Mouse (Mus musculus) CD4-positive, CD25-positive, alpha-beta regulatory T cell, adult 4 months (primary cell): ENCODE data around the gene Pklr. TPM values are rescaled to one million over a fixed set of nuclear protein-coding genes. Genes with fewer than 3 reads are reported as not detected.
A peak's percentile ranks its signal among the peaks of the same experiment; 100 is the strongest.
"Not testable (repeated sequence)": the region's sequence is repeated elsewhere in the genome, so short reads cannot be mapped to it uniquely, and the experiment has no call there.

Experiments
- ATAC-seq: one replicate; pipeline ENCODE4 v1.8.0; 2017
- polyA plus RNA-seq, 2 experiments: library from polyadenylated mRNA; unstranded; fragments of 100-300 nt; shearing (Covaris generic); gene quantifications; one replicate each; pipeline ENCODE4 v1.2.1; 2017

Pklr gene
- polyA plus RNA-seq, 2 experiments from 2014 or later, result not detected

DNA sequence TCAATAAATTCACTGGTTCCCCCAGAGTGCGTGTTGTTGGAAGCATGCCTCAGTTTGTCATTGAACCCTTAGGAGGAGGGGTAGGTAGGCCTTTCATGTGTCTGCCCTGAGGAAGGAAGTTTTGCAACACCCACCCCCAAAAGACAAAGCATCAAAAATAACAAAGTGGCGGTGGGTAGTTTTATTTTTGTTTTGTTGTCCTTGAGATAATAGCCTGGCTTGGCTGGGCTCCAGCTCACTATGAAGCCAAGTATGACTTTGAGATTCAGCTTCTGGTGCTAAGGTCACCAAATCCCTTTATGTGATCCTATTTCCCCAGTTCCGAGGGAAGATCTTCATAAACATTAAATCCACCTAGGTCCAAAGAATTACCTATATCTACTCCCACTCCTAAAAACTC, 11.7 kb upstream of the Pklr start:
- ATAC-seq, result no peak

DNA sequence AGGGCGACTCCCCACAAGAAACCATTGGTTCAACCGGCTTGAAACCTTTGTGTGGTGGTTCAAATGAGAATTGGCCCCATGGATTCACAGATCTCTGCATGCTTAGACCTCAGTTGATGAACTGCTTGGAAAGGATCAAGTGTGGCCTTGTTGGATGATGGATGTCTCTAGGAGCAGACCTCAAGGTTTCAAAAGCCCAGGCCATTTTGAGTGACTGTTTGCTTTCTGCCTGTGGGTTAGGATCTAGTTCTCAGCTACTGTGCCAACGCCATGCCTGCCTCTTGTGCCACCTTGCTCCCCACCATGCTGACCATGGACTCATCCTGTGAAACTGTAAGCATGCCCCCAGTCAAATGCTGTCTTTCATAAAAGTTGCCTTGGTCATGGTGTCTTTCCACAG, 10.0 kb upstream of the Pklr start:
- ATAC-seq, result no peak

DNA sequence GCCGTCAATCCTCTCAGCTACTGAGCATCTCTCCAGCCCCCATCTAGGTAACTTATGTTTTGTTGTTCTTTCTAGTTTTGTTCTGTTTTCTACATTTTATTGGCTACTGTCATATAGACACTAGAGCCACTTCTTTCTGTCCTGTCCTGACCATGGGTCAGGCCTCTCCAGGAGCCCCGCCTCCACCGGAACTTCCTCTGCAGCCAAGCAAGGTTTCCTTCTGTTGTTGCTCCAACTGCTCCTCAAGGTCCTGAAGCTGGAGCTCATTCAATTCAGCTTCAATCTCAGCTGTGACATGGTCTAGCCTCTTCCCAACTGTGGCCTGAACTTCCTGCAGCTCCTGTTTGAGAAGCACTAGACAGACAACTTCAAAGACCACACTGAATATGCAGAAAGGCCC, 6.0 kb upstream of the Pklr start:
- ATAC-seq, result no peak

DNA sequence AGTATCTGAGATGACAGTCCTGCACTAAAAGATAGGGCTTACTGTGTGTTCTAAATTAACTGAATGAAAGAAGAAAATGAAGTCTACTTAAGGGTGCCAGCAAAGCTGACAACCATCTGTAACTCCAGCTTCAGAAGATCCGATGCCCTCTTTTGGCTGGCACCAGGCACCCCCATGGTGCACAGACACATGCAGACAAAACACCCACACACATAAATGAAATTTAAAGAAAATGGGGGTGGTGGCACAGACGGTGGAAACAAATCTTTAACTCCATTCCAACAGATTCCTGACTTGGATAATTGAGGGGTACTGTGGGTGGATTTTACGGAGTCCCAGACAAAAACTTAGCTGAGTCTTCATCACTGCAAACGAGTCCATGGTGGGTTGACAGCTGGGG, 4.1 kb upstream of the Pklr start:
- ATAC-seq, result no peak

DNA sequence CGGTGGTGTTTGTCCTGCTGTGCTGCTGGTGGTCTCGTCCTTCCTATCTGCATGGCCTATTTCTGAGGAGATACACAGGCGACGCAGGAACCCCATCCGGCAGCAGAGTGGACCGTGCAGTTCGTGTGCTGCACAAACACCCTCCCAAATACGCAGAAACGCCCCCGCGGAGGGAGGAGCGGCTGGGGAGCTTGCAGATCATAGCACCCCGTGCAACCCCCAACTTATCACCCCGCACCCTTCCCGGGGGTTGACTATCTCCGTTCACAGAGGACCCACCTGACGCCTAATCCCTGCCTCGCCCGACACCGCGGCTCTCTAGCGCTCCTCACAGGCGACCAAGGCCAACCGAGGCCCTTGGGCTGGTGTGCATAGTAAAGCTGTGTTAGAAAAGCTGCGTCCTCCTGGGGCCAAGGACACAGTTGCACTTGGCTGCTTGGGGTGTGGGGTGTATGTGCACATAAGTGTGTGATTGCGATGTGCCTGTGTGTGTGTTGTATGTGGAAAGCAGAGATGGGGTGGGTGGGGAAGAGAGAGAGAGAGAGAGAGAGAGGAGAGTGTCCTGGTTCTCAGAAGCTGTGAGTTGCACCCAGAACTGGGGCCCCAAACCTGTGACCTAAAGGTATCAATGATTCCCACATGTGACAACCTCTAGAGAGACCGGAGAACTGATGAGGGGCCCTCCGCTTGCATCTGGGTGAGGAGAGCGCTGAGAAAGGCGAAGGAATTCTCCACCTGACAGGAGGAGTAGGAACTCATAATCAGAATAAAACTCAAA, 3.5 kb upstream of the Pklr start:
- peak; percentile 32 for ATAC-seq

DNA sequence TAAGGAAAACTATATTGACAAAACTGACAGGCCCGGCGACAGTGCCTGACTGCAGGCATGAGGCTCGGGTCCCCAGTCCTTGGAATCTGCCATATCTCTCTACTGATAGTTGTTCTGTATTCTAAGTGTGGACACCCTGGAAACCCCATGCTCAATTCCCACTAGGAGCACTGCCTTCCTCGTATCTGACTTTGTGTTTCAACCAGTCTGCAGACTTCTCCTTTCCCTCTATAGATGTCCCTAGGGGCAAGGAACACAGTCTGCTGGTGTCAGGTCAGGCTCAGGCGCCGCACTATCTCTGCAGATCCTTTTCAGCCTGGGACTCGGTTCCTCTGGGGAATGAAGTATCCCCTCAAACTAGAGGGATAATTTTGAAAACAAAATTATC, 2.9 kb upstream of the Pklr start:
- ATAC-seq, result no peak

DNA sequence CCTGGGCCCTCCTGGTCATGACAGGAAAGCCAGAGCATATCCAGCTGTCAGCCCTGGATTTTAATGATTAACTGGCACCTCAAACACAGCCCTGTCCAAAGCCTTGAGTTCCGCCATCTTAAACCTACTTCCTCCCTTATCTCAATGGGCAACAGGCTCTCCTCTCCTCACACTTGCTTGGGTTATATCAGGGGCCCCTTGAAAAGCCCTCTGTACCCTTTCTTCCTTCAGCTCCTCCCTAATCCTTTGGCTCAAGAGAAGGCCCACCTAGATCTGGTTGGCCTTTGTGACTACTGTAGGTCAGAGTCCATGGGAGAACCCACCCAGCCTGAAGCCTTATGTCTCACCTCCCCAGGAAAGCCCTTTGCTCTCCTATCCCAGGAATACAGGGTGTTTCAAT, 2.2 kb upstream of the Pklr start:
- no peak for ATAC-seq

DNA sequence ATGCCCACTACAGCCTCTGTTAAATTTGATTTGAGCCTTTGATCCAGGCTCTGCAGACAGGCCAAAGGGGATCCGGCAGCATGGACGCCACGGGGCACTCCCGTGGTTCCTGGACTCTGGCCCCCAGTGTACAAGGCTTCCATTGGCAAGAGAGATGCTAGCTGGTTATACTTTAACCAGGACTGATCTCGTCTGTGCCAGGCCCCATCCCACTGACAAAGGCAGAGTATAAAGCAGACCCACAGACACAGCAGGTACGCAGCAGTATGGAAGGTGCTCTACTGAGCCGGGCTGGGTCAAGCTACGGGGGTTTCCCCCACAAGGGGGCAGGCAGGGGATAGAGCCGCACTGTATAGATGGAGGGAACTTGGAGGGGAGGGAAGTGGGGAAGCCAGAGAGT, 423 bp downstream of the Pklr start:
- ATAC-seq, result no peak

DNA sequence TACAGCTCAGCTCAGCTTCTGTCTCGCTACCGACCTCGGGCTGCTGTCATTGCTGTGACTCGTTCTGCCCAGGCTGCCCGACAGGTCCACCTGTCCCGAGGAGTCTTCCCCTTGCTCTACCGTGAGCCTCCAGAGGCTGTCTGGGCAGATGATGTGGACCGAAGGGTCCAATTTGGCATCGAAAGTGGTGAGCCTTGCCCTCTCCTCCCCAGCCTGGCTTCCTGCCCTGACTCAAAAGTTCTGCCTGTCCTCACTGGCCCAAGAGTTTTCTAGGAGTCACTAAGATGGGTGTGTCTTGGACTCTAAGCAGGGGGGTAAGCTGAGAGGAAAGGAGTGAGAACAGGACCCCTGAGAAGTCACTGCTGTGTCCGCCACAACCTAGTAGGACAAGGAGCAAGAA, 8.9 kb downstream of the Pklr start:
- ATAC-seq, result no peak

DNA sequence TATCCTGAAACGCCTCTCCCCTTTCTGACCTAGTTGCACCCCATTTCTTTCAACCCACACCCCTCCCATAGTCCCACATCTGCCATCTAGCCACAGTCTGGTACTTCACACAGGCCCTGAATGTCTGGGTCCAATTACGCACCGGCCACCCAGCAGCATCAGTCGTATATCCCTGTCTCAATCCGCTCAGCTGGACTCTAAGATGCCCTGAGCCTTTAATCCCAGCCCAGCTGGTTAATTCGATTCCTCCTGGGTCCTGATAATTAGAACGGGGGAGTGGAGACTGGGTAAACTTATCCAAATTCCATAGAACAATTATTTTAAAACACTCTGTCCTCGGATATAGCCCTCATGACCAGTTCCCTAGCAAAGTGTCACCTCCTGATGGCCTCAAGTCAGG, 9.6 kb downstream of the Pklr start:
- no peak for ATAC-seq

DNA sequence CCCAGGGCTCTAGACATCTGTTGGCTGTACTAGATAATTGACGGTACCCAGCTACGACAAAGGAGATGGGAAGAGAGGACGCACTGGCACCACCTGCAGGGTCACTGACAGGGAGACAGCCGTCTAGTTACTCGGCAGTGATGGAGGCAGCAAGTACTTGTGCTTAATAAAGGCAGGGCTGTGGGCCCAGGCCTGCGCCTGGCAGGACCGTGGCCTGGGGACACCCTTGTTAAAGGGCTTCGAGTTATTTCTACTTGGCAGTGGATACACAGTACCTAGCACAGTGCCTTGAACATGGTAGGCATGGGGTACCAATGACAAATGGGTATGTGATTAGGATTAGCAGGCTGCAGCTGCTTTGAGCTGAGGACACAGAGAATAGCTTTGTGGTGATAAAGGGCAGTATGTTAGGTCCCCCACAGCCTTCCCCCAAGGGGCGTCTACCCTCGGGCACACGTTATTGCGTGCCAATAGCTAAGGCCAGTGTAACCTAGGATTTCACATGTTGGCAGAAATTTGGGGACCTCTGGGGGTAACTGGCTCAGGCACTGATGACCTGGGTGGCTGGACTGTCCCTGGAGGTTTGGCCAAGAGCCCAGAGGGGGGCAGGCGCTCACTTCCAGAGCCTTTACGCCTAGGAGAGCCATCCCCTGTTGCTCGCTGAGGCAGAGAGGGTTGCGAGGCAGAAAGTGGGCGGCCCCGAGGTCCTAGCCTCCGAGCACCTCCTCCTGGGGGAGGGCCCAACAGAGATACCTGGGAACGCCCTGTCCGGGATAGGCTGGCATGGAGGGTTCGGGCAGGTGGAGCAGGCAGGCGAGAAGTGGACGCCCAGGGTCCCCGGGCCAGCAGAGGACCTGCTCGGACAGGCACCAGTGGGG, 11.4 kb downstream of the Pklr start:
- ATAC-seq, result no peak

DNA sequence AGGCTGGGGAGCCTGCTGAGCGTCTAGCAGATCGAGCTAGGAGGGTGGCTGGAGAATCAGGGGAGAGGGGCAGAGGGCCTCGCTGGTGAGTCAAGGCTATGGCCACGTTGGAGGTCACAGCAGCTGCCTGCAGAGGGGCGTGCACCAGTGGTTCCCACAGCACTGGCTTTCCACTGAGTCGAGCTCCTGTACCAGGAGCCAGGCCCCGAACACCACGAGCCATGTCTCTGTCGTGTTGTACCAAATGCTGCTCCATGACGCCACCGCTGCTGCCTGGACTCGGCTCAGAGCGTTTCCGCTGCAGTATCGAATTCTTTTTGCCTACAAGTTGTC, 12.0 kb downstream of the Pklr start:
- no peak for ATAC-seq

DNA sequence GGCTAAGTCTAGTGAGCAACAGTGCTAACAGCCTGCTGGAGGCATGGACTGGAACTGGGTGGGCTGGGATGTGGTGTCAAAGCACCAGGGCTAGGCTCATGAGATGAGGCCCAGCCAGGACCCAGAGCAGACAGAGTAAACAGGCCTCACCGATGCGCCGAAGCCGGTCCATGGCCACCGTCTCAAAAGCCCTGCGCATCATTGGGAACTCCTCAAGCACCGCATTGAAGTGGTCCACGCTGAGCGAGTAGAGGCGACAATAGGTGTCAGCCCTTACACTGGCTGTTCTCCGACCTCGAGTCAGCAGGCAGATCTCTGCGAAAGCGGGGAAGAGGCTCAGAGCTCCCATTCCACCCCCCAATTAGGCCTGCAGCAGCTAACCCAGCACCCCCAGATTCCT, 12.6 kb downstream of the Pklr start:
- no peak for ATAC-seq

DNA sequence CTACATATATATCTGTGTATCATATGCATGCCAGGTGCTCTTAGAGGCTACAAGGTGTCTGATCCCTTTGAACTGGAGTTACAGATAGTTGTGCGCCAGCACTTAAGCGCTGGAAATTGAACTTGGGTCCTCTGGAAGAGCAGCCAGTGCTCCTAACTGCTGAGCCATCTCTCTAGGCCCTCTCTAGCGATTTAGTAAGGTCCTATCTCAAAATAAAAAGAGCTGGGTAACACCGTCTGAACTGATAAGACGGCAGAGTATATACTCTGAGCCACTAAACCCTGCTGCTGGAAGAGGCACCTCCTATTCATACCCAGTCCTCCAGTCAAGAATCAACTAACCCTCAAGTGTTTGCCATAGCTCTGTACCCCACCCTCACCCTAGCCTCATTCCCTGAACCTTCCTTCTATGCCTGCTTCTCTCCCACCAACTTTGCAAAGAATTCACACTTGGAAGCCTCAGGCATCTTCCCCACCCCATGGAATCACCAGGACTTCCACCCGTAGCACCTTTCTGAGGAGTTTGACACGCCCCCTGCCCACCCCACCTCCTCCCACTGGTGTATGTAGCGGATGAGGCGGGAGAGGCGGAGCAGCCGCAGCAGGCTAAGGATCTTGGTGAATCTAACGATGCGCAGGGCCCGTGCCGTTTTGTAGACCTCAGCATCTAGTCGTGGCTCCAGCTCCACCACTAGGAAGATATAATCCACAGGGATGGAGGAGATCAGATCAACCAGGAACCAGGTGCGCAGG, 16.3 kb downstream of the Pklr start:
- ATAC-seq, result no peak

DNA sequence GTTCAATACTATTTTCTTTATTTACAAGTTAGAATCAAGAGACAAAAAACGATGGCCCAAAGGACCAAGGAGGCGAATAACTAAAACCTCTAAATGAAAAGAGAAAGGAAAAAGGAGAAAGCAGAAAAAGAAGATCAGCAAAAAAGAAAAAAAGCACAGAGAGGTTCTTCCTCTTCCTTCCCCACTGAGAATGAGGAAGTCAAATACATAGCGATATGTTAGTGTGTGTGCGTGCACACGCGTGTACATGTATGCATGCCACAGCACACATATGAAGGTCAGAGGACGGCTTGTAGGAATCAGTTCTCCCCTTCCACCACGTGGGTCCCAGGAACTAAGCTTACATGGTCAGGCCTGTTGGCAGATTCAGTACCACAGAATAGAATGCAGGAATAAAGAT, 21.0 kb downstream of the Pklr start:
- ATAC-seq, result no peak

DNA sequence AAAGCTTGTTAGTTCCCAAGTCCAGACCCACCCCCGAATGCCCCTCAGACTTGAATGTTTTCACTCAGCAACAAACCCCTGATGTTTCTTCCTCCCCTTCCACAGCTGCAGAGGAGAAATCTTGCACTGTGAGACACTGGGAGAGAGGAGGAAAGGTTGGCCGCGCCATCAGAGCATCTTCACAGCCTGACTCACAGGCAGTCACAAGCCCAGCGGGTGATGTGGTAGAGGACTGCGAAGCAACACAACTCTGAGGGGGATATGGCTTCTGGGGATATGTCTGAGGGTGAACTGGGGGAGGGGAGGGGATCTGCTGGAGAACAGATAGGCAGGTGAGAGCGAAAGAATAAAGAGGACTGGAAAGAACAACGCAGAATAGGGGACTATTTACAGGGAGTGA, 22.7 kb downstream of the Pklr start:
- ATAC-seq, result no peak

DNA sequence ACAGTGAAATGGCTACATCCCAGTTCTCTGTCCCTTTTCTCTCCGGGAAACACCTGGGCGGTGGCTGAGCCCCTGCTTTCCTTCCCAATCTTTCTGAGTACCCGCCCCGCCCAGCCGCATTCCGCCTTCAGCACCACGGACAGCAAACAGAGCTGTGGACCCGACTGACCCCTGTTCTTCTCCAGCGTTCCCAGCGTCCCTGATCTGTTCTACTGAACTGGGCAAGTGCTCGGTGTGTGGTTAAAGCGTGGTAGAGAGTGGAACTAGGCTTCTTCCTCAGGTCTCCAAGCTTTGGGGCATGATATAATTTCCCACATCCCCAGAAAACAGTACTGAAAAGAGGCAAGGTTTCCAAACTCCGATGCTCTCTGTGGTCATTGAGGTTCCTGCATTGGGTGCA, 23.3 kb downstream of the Pklr start:
- ATAC-seq, result no peak

DNA sequence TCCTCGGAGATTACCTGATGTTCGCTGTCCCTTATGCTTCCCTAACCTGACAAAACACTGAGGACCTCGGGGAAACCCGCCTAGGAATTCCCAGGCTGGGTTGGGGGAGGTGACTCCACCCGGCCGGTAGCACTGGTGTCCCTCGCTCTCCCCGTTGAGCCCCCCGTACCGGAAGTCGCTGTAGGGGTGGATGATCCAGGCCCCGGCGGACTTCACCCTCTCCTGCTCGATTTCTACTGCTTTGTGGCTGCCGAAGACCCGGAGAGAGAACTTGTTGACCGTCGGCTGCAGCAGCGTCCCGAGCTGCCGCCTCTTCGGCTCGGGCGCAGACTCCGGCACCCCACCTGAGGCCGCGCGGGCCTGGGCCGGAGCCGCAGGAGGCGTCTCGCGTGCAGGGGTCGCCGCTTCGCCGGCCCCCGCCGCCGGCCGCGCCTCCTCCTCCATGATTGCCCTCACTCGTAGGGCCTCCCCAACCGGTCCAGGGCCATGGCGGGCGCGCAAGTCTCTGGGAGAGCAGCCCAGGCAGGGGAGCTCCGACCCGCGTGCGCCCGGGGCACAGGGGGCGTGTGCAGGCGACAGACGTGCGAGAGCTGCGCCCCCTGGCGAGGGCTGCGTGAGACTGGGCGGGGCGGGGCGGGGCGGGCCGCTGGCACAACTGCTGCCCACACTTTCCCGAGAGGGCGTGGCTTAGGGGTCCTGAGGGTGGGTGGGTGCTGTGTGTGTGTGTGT, 23.8 kb downstream of the Pklr start, which contains the start of gene Hcn3:
Gene Hcn3, minus strand, starts transcription at position 581 of the 729 bp plus-strand sequence.
- ATAC-seq, result peak; percentile 49

DNA sequence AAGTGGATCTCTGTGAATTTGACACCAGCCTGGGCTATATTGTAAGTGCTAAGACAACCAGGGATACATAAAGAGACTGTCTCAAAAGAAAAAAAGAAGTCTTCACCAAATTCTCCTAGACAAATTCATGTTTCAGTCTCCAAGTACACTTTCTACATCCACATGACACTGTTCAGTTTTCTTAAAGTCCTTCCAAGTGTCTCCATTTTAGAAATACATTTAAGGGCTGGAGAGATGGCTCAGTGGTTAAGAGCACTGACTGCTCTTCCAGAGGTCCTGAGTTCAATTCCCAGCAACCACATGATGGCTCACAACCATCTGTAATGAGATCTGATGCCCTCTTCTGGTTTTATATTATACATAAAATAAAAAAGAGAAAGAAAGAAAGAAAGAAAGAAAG, 25.3 kb downstream of the Pklr start:
- not testable (repeated sequence) for ATAC-seq

DNA sequence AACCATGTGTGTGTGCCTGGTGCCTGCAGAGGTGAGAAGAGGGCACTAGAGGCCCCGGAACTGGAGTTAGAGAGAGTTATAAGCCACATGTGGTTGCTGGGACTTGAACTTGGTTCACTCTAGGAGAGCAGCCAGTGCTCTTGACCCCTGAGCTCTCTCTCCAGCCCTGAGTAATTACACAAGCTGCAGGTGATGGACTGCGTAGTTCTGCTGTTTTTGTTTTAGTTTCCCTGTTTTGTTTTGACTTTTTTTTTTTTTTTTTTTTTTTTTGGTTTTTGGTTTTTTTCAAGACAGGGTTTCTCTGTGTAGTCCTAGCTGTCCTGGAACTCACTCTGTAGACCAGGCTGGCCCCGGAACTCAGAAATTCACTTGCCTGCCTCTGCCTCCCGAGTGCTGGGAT, 25.8 kb downstream of the Pklr start:
- no peak for ATAC-seq

DNA sequence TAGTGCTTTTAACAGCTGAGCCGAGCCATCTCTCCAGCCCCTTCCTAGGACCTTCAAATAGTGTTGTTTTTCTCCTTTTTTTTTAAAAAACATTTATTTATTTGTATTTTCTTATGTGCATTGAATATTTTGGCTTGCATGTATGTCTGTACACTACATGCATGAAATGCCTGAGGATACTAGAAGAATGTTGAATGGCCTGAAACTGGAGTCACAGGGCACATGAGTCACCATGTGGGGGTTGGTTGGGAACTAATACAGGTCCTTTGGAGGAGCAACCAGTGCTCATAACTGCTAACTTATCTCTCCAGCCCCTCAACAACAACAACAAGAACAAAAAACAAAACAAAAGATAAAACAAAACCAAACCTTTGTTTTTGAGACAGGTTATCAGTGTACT, 27.2 kb downstream of the Pklr start:
- no peak for ATAC-seq

DNA sequence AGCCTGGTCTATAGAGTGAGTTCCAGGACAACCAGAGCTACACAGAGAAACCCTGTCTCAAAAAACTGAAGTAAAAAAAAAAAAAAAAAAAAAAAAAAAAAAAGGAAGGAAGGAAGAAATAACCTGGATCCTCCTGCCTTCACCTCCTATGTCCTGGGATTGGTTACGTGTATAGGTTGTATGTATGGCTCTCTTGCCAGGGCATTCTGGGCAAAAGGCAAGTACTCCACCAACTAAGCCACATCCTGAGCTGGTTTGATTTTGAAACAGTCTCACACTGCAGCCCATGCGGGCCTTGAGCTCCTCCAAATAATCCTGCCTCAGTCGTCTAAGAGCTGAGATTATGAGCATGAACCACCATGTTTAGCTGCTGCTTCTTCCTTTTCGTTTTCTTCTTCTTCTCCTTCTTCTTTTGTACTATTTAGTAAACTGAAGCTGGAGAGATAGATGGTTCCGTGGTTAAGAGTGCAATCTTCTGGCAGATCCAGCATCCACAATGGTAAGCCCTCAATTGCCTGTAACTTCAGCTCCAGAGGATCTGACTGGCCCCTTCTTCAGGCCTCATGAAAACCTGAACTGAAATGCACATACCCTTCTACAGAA, 27.8 kb downstream of the Pklr start:
- ATAC-seq, result no peak
